7 mouse cellular contexts compared by ENCODE assay signal in the genomic region with DNA sequence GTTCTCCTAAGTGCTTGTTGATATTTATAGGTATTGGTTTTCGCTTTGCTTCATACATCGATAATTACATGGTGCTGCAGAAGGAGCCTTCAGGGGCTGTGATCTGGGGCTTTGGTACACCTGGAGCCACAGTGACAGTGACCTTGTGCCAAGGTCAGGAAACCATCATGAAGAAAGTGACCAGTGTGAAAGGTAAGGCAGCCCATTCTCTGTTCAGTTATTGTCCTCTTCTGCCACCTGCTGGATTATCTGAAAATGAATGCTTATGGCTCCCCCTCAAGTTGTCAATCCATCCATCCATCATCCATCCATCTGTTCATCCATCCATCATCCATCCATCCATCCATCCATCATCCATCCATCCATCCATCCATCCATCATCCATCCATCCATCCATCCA. TPM values are rescaled to one million over a fixed set of nuclear protein-coding genes. Genes with fewer than 3 reads are reported as not detected.
A peak's percentile ranks its signal among the peaks of the same experiment; 100 is the strongest.
DNase-seq lines count a peak whose midpoint lies in the region.

No protein-coding gene starts in this region.

- DNase-seq in layer of hippocampus, postnatal 10 days (ENCODE audit: low spot score in 2 of 2): peak; percentile 35 to 50
- DNase-seq in layer of hippocampus, postnatal 25 days (ENCODE audit: extremely low spot score in 1 of 2, low spot score in 1 of 2): no peak
- peak; percentile 51 for DNase-seq in ES-CJ7 (ENCODE audit: low read depth, low spot score)
- peak; percentile 69 for DNase-seq in brain, adult 2 months (ENCODE audit: low read depth, low spot score)
- DNase-seq in induced T-regulatory cell, adult 2 months (ENCODE audit: low read depth): peak; percentile 78
- peak; percentile 78 for DNase-seq in retina, embryonic 14.5 days (ENCODE audit: low spot score)
- DNase-seq in spleen, postnatal 14 days (ENCODE audit: low spot score in 2 of 2): no peak

RNA-seq across cellular contexts. Expression of a gene that starts 3.2 kb away (rescaled TPM):
- total RNA-seq in layer of hippocampus, postnatal 10 days (2021): 1 to 10 TPM; 2.2 TPM
- total RNA-seq in layer of hippocampus, postnatal 25 days (2021): 1 to 10 TPM; 2.3 to 2.8 TPM

RNA-seq across cellular contexts. Expression of a gene that starts 40.3 kb away (rescaled TPM):
- 10 to 100 TPM; 53.4 to 55.6 TPM for total RNA-seq in layer of hippocampus, postnatal 10 days (2021)
- 10 to 100 TPM; 47.4 to 49.8 TPM for total RNA-seq in layer of hippocampus, postnatal 25 days (2021)

RNA-seq across cellular contexts. Expression of a gene that starts 52.3 kb away (rescaled TPM):
- not detected for total RNA-seq in layer of hippocampus, postnatal 10 days (2021)
- not detected for total RNA-seq in layer of hippocampus, postnatal 25 days (2021)

Comparison
In these comparisons a context has a peak if more than half of its experiments do, and no peak if none do; other contexts are left out.
1. DNase-seq: peak in layer of hippocampus, postnatal 10 days (2 of 2), ES-CJ7 (single experiment), brain, adult 2 months (single experiment), induced T-regulatory cell, adult 2 months (single experiment) and retina, embryonic 14.5 days (single experiment); none in layer of hippocampus, postnatal 25 days (0 of 2) and spleen, postnatal 14 days (0 of 2).